Mouse (Mus musculus) testis, adult 2 months (tissue): ENCODE results near the gene Snrnp25.

Experiments
- CTCF ChIP-seq: fragments of 200-500 bp; IDR thresholded peaks from 2 replicates; pipeline ENCODE4 v1.5.1; 2012; ENCODE audit warnings: low read depth, mild to moderate bottlenecking, inconsistent platforms, low read length, moderate library complexity; ENCODE audit not compliant: control insufficient read depth, insufficient read depth, insufficient replicate concordance
- POLR2A ChIP-seq: fragments of 200-500 bp; IDR thresholded peaks from 2 replicates; pipeline ENCODE4 v1.6.1; 2012; ENCODE audit warnings: low read depth, mild to moderate bottlenecking, inconsistent platforms, low read length, moderate library complexity; ENCODE audit not compliant: control insufficient read depth

GRCm38 (mm10) chr11:32244064-32244463 lies 38.8 kb downstream of the Snrnp25 start:
- no peak for TF ChIP-seq CTCF
- TF ChIP-seq POLR2A: no peak
